Mouse (Mus musculus) CH12.LX (cell line): ENCODE data around the gene Cacnb2. TPM values are rescaled to one million over a fixed set of nuclear protein-coding genes. Genes with fewer than 3 reads are reported as not detected.

ENCODE experiments used
- DNase-seq: peaks from one replicate; pipeline ENCODE4 v3.0.0-alpha.2; 2013; ENCODE audit errors: extremely low read depth
- H3K27ac ChIP-seq: 2 replicates; pipeline ENCODE4 v1.5.1; 2012; ENCODE audit warnings: low read depth, mild to moderate bottlenecking, control low read depth, moderate library complexity; ENCODE audit not compliant: insufficient read depth
- H3K27me3 ChIP-seq: replicated peaks from 2 replicates; pipeline ENCODE3; 2012; ENCODE audit warnings: inconsistent platforms
- H3K36me3 ChIP-seq, 2 experiments: replicated peaks in 1 of 2; 2 replicates each; pipeline versions ENCODE3 to v1.6.1; 2012; ENCODE audit warnings: inconsistent platforms in 1 of 2, low read length in 1 of 2, mild to moderate bottlenecking in 1 of 2, mixed read lengths in 1 of 2, moderate library complexity in 1 of 2; ENCODE audit not compliant: control insufficient read depth in 1 of 2, insufficient read depth in 1 of 2
- H3K4me1 ChIP-seq, 2 experiments: 2 replicates each; pipeline ENCODE4 v1.6.1; 2012; ENCODE audit warnings: inconsistent platforms in 1 of 2, moderate library complexity in 1 of 2; ENCODE audit not compliant: insufficient read depth in 2 of 2, control insufficient read depth in 1 of 2
- H3K4me2 ChIP-seq: 2 replicates; pipeline ENCODE4 v1.6.1; 2012; ENCODE audit warnings: low read depth, mild to moderate bottlenecking, control low read depth; ENCODE audit not compliant: poor library complexity, insufficient read depth, severe bottlenecking
- H3K4me3 ChIP-seq, 3 experiments: fragments of 150-350 bp in 1 of 3; sonication (generic) in 1 of 3; replicated peaks in 1 of 3; 2 replicates each; pipeline versions ENCODE3 to v1.5.1; 2011 to 2012; ENCODE audit warnings: low read depth in 2 of 3, low read length in 2 of 3, mild to moderate bottlenecking in 2 of 3, moderate library complexity in 2 of 3, control low read depth in 1 of 3, improper control_type of control experiment in 1 of 3, inconsistent platforms in 1 of 3, mixed read lengths in 1 of 3; ENCODE audit not compliant: poor library complexity in 1 of 3
- H3K79me2 ChIP-seq: replicated peaks from 2 replicates; pipeline ENCODE4 v1.6.1; 2012; ENCODE audit warnings: mild to moderate bottlenecking, moderate library complexity; ENCODE audit not compliant: control insufficient read depth, poor library complexity, insufficient read depth, severe bottlenecking; ENCODE audit errors: extremely low read depth
- H3K9ac ChIP-seq: 2 replicates; pipeline ENCODE4 v1.6.1; 2012; ENCODE audit warnings: low read depth, mild to moderate bottlenecking, control low read depth, moderate library complexity; ENCODE audit not compliant: insufficient read depth
- H3K9me3 ChIP-seq: replicated peaks from 2 replicates; pipeline ENCODE3; 2012; ENCODE audit warnings: low read length, inconsistent platforms, mixed read lengths
- BHLHE40 ChIP-seq: IDR thresholded peaks from 2 replicates; pipeline ENCODE4 v1.6.1; 2011; ENCODE audit warnings: mild to moderate bottlenecking, low read depth, low read length, improper control_type of control experiment
- CHD2 ChIP-seq: IDR thresholded peaks from 2 replicates; pipeline ENCODE4 v1.6.1; 2011; ENCODE audit warnings: low read length, improper control_type of control experiment
- CTCF ChIP-seq, 2 experiments: IDR thresholded peaks in 1 of 2; conservative IDR thresholded peaks in 1 of 2; 2 replicates each; pipeline ENCODE4 v1.5.1; 2011 to 2012; ENCODE audit warnings: low read depth in 2 of 2, low read length in 2 of 2, improper control_type of control experiment in 1 of 2, inconsistent platforms in 1 of 2, mild to moderate bottlenecking in 1 of 2, moderate library complexity in 1 of 2
- E2F4 ChIP-seq: IDR thresholded peaks from 2 replicates; pipeline ENCODE4 v1.6.1; 2011; ENCODE audit warnings: low read depth, low read length, improper control_type of control experiment; ENCODE audit not compliant: insufficient replicate concordance
- ELF1 ChIP-seq: IDR thresholded peaks from 2 replicates; pipeline ENCODE4 v1.6.1; 2014; ENCODE audit warnings: low read depth, mild to moderate bottlenecking, inconsistent platforms, low read length, improper control_type of control experiment
- GABPA ChIP-seq: IDR thresholded peaks from 2 replicates; pipeline ENCODE4 v1.6.1; 2012; ENCODE audit warnings: low read depth, low read length, improper control_type of control experiment, inconsistent platforms; ENCODE audit not compliant: insufficient replicate concordance
- HCFC1 ChIP-seq: IDR thresholded peaks from 2 replicates; pipeline ENCODE4 v1.6.1; 2012; ENCODE audit warnings: low read depth, mild to moderate bottlenecking, inconsistent platforms, low read length, improper control_type of control experiment
- IRF4 ChIP-seq: IDR thresholded peaks from 2 replicates; pipeline ENCODE4 v1.6.1; 2014; ENCODE audit warnings: low read depth, mild to moderate bottlenecking, inconsistent platforms, low read length, improper control_type of control experiment
- JUN ChIP-seq: IDR thresholded peaks from 2 replicates; pipeline ENCODE4 v1.6.1; 2011; ENCODE audit warnings: low read depth, mild to moderate bottlenecking, low read length, improper control_type of control experiment, moderate library complexity; ENCODE audit not compliant: insufficient read depth
- MAX ChIP-seq: IDR thresholded peaks from 2 replicates; pipeline ENCODE4 v1.6.1; 2011; ENCODE audit warnings: low read length, improper control_type of control experiment
- MEF2A ChIP-seq: IDR thresholded peaks from 2 replicates; pipeline ENCODE4 v1.6.1; 2014; ENCODE audit warnings: low read depth, mild to moderate bottlenecking, inconsistent platforms, low read length, improper control_type of control experiment, borderline replicate concordance
- MYC ChIP-seq: IDR thresholded peaks from 2 replicates; pipeline ENCODE4 v1.6.1; 2011; ENCODE audit warnings: low read depth, mild to moderate bottlenecking, improper control_type of control experiment, low read length
- PAX5 ChIP-seq: IDR thresholded peaks from 2 replicates; pipeline ENCODE4 v1.6.1; 2012; ENCODE audit warnings: low read length, inconsistent platforms, mixed read lengths
- POLR2AphosphoS2 ChIP-seq: IDR thresholded peaks from 2 replicates; pipeline ENCODE4 v1.6.1; 2011; ENCODE audit warnings: low read depth, low read length, improper control_type of control experiment
- SIN3A ChIP-seq: IDR thresholded peaks from 2 replicates; pipeline ENCODE4 v1.6.1; 2012; ENCODE audit warnings: low read length, improper control_type of control experiment, inconsistent platforms
- SMC3 ChIP-seq: IDR thresholded peaks from 2 replicates; pipeline ENCODE4 v1.6.1; 2011; ENCODE audit warnings: low read depth, low read length, improper control_type of control experiment
- TCF12 ChIP-seq: IDR thresholded peaks from 2 replicates; pipeline ENCODE4 v1.6.1; 2014; ENCODE audit warnings: low read depth, mild to moderate bottlenecking, inconsistent platforms, low read length, improper control_type of control experiment
- USF1 ChIP-seq: IDR thresholded peaks from 2 replicates; pipeline ENCODE4 v1.6.1; 2014; ENCODE audit warnings: low read depth, mild to moderate bottlenecking, inconsistent platforms, low read length, improper control_type of control experiment
- ZMIZ1 ChIP-seq: IDR thresholded peaks from 2 replicates; pipeline ENCODE4 v1.6.1; 2012; ENCODE audit warnings: low read depth, mild to moderate bottlenecking, inconsistent platforms, low read length, improper control_type of control experiment
- ZNF384 ChIP-seq: IDR thresholded peaks from 2 replicates; pipeline ENCODE4 v1.6.1; 2012; ENCODE audit warnings: low read depth, low read length, improper control_type of control experiment, inconsistent platforms
- dilution Hi-C: fragments of 300-500 bp; cut with MboI; formaldehyde crosslinking; loops from 2 replicates; pipeline ENCODE4 v1.14.3; 2020; ENCODE audit warnings: low sequenced_read_pairs; ENCODE audit not compliant: extremely low pct_unique_long_range_greater_than_20kb, extremely low pct_ligation_motif_present
- in situ Hi-C: fragments of 300-500 bp; cut with MboI; formaldehyde crosslinking; loops from 3 replicates; pipeline ENCODE4 v1.14.3; 2019; ENCODE audit warnings: low sequenced_read_pairs, low pct_ligation_motif_present, low pct_unique_long_range_greater_than_20kb, mixed read lengths
- polyA plus RNA-seq: library from polyadenylated mRNA; unstranded; fragments of >175 nt; gene quantifications from 2 replicates; pipeline ENCODE4 v1.2.1, GENCODE M21; 2012; ENCODE audit warnings: low read depth; ENCODE audit not compliant: insufficient read length
- total RNA-seq, 2 experiments: library from RNA; depleted of rRNA; stranded (reverse); fragments of 300-350 nt in 1 of 2; fragments of >200 nt in 1 of 2; gene quantifications; 2 replicates each; pipeline ENCODE4 v1.2.3; 2012 to 2014

Cacnb2 gene
- total and polyA plus RNA-seq, 3 experiments, result 0.42 to 2.8 (median 0.93) TPM

- in situ Hi-C loops, result no loop called here
- Histone ChIP-seq H3K79me2 (no peaks in the 10 kb centered on the region), H3K36me3 (no peaks in the 10 kb centered on the region), H3K9me3 (no peaks in the 10 kb centered on the region), H3K27me3 (no peaks in the 10 kb centered on the region), H3K27ac (no peak overlapping the region), H3K4me3 (no peak overlapping the region), H3K9ac (no peak overlapping the region), H3K4me2 (no peak overlapping the region), H3K4me1 (peaks cover 0 to 8% of the 10 kb centered on the region in 2 experiments; a peak in 2 of 4 replicates)
- dilution Hi-C loops, result no loop called here
- no peak for DNase-seq
- no peak for TF ChIP-seq BHLHE40
- no peak for TF ChIP-seq ZNF384
- TF ChIP-seq TCF12, result no peak
- TF ChIP-seq CTCF (conservative IDR thresholded peaks at IDR 0.05 in 1 of 2, IDR thresholded peaks at IDR 0.05 in 1 of 2; ENCODE audit: low read depth in 2 of 2, low read length in 2 of 2), result peak in 1 of 2 experiments; percentile 21; a peak in 2 of 4 replicates
- TF ChIP-seq MYC, result no peak
- TF ChIP-seq GABPA, result no peak
- TF ChIP-seq CHD2, result no peak
- TF ChIP-seq SMC3, result peak; percentile 3; the same call in 1 of the 2 replicates
These were observed 17.4 kb downstream of the Cacnb2 start for GRCm38 (mm10) chr2:14620120-14620853.

- DNase-seq, result no peak
- Histone ChIP-seq H3K27ac (no peak overlapping the region), H3K4me1 (peaks cover 0 to 8% of the 10 kb centered on the region in 2 experiments; a peak in 2 of 4 replicates), H3K9me3 (no peaks in the 10 kb centered on the region)
- TF ChIP-seq SIN3A (no peak), IRF4 (no peak), ZMIZ1 (no peak), ELF1 (no peak), TCF12 (no peak), POLR2AphosphoS2 (no peak), MAX (no peak), CHD2 (no peak), USF1 (no peak), MEF2A (no peak), HCFC1 (no peak), SMC3 (no peak), E2F4 (no peak), GABPA (no peak), JUN (no peak), PAX5 (no peak), ZNF384 (no peak), MYC (no peak)
- TF ChIP-seq, all 38 proteins: peak for 0
- no peaks in the 10 kb centered on the region for H3K36me3 ChIP-seq
- no peak overlapping the region for H3K4me2 ChIP-seq
- dilution Hi-C loops (no loop called here), in situ Hi-C loops (no loop called here)
- H3K79me2 ChIP-seq, result no peaks in the 10 kb centered on the region
- no peak overlapping the region for H3K9ac ChIP-seq
- no peak overlapping the region for H3K4me3 ChIP-seq
- no peaks in the 10 kb centered on the region for H3K27me3 ChIP-seq
These were observed 18.0 kb downstream of the Cacnb2 start for GRCm38 (mm10) chr2:14620891-14621290.
